Mouse (Mus musculus): ENCODE measurements around the gene Apobr. TPM values are rescaled to one million over a fixed set of nuclear protein-coding genes. Genes with fewer than 3 reads are reported as not detected.

Gene Apobr
- total RNA-seq, 1 experiment from 2014 or later = 117 TPM

DNA sequence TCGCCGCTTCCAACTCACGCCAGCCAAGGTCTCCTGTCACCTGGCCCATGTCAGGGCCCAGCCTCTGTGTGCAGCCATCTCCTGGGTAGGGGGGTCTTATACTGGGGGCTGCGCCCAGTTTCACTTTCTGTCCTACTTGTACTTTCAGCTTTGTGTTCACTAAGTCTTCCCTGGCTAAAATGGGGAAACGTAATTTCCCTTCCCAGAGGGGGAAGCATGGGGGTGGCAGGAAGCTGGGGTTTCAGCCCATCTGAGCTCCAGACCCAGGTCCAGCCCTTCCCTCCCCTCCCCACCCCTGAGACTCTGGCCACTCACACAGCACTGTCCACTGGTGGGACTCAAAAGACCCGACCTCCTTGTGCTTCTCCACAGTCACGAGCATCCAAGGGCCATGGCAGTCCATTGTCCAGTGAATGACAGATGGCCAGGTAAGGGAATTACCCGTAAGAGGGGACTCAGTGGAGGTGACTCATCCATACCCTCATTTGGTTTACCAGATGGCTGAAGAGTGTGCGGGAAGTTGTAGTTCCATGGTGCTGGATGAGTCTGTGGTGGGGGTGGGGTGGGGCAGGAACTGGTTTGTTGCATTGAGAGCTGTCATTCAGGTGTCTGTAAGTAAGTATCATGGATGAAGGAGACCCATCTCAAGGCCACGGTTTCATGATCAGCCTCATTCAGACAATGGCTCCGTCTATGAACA lies 10.3 kb downstream of the Apobr start, which contains the start of gene Il27:
Gene Il27 (minus strand): TSS at position 80 of the 700 bp plus-strand sequence.
- no peak for ATAC-seq (ENCODE audit: extremely low read depth, insufficient number of reproducible peaks, low FRiP score, poor library complexity, severe bottlenecking)

DNA sequence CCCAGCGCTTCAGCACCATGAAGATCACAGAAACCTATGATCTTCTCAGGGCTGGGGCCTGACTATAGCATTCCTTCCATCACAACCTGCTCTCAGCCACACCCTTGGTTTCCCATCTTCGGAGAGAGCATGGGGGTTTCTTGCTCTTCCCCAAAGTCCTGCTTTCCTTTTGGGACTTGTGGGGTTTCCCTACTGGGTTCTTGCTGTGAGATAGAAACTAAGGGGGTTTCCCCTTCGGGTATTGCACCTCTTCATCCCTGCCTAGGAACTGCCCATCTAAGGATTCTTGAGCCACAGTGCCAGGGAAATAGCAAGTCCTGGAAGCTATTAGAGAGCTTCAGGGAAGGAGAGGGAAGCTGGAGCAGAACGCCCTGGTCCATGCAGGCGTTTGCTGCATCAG lies 11.1 kb downstream of the Apobr start:
- no peak for ATAC-seq (ENCODE audit: extremely low read depth, insufficient number of reproducible peaks, low FRiP score, poor library complexity, severe bottlenecking)

DNA sequence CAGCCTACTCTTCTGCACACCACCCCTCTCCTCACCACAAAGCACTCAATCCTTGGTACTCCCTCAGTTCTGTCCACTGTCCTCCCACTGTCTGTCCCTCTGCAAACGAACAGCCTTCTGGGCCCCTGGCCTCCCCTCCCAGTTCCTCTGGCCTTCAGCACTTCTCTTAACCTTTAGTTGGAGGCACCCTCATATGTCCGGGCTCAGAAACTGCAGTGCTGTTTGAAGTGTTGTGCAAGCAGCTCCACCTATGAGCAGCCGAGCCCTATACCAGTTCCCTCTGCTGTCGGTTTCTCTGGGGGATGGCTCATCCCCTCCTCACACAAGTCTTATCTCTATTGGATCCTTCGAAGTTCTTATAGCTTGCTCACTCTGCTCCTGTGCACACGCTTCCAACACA lies 11.7 kb downstream of the Apobr start:
- ATAC-seq (ENCODE audit: extremely low read depth, insufficient number of reproducible peaks, low FRiP score, poor library complexity, severe bottlenecking) = no peak

DNA sequence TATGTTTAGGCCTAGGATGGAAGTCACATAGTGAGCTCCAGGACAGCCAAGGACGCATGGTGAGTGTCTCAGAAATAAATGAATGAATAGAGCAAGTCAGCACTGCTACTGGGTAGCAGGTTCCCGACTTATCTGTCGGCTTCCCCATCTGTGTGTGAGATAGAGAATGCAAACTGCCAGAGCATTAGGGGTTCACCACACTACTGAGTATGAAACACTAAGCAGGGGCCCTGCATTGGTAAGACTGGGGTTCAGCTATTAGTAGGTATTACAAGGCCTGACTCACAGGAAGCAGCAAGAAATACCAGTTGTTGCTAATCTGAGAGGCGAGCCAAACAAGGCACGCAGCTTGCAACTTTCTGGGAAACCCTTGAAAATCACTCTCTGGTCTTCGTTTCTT lies 14.2 kb downstream of the Apobr start:
- ATAC-seq (ENCODE audit: extremely low read depth, insufficient number of reproducible peaks, low FRiP score, poor library complexity, severe bottlenecking) = no peak

DNA sequence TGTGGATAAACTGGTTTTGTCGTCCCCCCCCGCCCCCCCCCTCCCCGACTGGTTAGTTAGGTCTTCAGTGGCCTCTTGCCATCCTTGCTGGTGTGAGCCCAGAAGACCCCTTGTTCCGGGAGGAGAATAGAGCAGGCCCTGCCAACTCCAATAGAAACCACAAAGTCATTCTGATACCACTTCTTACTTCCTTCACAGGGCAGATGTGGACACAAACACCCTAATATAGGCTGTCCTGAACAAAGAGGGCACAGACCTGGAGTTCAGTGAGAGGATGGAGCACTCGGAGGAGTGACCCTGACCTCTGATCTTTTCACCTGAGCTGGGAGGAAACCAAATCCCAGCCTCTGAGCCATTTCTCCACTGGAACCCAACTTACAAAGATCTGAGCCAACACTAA lies 17.2 kb downstream of the Apobr start:
- no peak for ATAC-seq (ENCODE audit: extremely low read depth, insufficient number of reproducible peaks, low FRiP score, poor library complexity, severe bottlenecking)

DNA sequence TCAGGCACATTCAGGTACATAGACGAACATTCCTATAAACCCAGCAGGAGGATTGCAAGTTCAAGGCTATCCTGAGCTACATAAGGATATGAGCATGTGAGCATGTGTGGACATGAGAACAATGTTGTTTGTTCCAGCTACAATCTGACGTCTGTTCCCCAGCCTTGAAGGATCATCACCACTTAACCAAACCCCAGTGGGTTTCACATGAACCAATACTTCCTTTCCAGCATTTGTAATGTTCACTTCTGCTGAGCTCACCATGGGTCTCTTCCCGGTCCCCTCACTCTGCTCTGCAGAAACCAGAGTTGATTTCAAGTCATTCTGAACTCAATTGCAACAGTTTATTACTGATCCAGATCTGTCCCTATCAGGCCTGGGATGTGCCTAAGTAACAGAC lies 17.9 kb downstream of the Apobr start:
- no peak for ATAC-seq (ENCODE audit: extremely low read depth, insufficient number of reproducible peaks, low FRiP score, poor library complexity, severe bottlenecking)

DNA sequence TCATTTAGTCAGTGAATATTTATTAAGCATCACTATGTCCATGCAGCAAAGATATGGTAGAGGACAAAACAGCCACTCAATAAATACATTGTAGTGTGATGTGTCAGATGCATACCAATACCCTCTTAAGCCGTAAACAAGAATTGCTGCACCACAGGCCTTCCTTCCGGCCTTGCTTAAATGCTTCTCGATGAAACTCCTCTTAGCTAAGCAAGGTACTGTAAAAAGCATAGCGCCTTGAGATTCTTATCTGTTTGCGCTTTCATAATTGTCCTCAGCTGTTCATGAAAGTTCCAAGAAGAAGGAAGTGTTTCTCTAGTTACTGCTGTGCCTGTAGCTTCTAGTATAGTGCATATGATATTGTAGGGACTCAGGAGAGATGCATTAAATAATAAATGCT lies 21.9 kb downstream of the Apobr start:
- ATAC-seq (ENCODE audit: extremely low read depth, insufficient number of reproducible peaks, low FRiP score, poor library complexity, severe bottlenecking) = no peak

DNA sequence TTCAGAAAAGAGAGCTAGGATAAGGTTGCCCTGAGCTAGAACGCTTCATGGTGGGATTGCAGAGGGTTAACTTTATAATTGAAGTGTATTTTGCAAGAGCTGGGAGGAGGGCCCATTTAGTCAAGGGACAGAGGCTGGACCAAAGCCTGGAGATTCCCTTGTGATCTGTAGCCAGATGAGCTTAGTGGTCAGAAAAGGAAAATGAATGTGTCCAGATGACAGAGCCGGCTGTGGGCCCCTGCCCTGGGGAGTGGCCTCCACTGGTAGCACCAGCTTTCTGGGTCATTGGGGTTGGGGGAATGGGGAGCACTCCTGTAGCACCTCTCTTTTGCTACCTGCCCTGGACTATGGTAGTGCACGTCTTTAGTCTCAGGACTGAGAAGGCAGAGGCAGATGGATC lies 22.3 kb downstream of the Apobr start:
- ATAC-seq (ENCODE audit: extremely low read depth, insufficient number of reproducible peaks, low FRiP score, poor library complexity, severe bottlenecking) = no peak

DNA sequence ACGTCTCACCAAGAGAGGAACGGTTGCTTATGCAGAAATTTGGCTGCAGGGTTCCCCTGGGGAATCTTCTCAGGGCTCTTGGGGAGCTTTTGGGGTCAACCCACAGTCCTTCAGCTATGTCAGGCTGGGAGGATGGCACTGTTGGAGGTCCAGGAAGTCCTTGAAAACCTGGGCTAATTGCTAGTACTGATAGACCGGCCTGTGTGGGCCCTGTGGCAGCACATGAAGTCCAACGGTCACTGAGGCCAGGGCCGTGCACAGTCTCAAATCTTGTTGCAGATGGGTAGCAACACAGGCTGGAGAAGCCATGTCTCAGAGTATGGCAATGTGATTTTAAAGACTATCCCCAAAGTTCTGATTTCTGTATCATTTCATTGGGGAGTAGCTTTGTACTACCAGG lies 23.1 kb downstream of the Apobr start:
- ATAC-seq (ENCODE audit: extremely low read depth, insufficient number of reproducible peaks, low FRiP score, poor library complexity, severe bottlenecking) = no peak

DNA sequence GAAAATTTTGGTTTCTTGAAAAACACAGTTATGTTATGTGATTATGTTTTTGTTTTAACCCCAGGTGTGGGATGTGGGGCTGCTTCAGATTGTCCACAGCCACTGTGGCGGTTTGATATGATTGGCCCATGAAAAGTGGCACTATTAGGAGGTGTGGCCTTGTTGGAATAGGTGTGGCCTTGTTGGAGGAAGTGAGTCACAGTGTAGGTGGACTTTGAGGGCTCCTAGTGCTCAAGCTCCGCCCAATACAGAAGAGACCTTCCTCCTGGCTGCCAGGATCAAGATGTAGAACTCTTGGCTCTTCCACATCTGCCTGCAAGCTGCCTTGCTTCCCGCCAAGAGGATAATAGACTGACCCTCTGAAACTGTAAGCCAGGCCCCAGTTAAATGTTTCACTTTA lies 28.0 kb downstream of the Apobr start:
- ATAC-seq (ENCODE audit: extremely low read depth, insufficient number of reproducible peaks, low FRiP score, poor library complexity, severe bottlenecking) = no peak

DNA sequence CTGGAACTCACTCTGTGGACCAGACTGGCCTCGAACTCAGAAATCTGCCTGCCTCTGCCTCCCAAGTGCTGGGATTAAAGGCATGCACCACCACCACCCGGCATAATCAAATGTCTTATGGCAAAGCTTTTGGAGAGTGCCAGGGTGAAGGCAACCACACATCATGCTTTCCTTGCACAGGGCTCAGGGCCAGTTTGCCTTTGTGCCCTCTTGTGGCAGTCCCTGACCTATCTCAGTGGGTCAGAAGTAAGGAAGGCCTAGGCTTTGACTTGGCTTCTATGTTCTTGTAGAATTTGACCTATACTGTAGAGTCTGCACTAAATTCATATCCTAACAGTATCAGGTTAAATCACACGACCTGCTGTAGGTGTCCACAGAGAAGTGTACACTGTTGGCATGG lies 32.0 kb downstream of the Apobr start:
- ATAC-seq (ENCODE audit: extremely low read depth, insufficient number of reproducible peaks, low FRiP score, poor library complexity, severe bottlenecking) = no peak

DNA sequence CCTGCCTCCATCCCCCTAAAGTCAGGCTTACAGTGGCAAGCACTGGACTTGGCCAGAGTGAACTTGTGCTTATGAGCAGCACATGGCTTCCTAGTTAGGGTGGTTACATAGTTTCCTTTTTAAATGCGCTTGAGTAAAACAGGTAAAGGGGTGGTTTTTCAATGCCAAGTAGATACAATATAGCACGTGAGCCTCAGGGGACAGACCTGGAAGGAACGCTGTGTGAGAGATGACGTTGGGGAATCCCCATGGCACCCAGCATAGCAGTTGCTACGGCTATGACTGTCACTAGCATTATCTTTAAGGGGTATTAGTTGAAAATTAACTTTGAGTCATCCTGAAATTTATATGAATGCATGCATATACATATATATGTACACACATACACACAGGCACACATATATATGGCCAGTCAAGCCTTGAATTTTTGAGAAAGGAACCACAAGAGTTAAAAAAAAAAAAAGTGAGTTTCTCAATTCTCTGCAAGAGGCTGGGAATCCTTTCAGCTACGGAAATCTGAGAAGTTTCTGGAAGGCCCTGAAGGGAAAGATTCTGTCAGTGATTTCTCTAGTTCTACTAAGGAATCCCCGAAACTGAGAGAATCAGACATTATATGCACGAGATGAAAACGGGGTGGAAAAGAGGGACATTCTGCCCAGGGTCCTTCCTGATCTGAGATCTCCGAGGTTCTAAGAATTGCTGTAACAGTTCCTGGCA lies 35.0 kb downstream of the Apobr start:
- no peak for ATAC-seq (ENCODE audit: extremely low read depth, insufficient number of reproducible peaks, low FRiP score, poor library complexity, severe bottlenecking)

DNA sequence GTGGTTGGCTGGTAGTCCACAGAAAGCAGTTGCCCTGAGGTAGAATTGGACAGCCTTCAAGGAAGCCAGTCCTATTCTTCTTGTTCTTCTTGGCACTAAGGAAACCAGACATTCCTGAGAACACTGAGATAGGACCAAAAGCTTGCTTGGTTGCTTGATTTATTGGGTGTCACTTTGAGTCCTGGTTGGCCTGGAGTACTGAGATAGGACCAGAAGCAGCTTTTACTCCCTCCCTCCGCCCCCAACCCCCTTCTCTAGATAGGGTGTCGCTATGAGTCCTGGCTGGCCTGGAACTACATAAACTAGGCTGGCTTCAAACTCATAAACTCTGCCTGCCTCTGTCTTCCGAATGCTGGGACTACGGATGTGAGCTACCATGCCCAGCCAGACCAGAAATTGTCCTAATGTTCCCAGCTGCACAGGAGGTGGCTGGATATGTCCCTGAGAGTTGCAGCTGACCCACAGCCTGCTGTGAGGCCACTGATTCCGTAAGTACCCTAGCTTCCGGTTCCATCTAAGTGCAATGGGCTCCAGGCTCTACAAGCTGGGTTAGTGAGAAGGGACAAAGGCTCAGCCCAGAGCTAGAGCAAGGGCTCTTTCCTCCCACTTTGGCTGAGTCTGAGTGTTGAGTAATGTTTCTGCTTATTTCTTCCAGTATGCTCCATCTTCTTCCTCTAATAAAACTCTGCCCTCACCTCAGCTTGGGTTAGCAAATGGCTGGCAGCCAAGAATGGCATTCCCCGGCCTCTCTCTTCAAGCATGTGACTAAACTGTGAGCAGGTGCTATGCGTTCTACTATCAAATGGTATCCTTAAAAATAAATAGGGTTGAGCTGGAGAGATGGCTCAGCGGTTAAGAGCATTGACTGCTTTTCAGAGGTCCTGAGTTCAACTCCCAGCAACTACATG lies 37.0 kb downstream of the Apobr start:
- ATAC-seq (ENCODE audit: extremely low read depth, insufficient number of reproducible peaks, low FRiP score, poor library complexity, severe bottlenecking) = no peak

DNA sequence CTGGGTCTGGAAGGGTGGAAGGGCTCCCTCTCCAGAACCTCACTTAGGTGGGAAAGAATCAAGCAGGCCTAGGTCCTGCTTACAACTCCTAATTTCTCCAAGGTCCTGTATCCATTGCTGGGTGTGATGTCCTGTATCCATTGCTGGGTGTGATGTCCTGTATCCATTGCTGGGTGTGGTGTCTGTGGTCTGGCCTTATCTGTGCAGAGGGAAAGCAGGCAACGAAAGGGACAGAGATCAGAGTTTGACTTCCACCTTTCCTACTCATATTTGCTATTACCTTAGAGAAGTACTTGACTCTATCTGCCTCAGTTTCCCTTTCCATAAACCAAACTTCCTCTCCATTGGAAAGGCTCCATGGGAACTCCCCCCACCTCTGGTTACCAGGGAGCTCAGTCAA lies 38.6 kb downstream of the Apobr start:
- ATAC-seq (ENCODE audit: extremely low read depth, insufficient number of reproducible peaks, low FRiP score, poor library complexity, severe bottlenecking) = no peak

DNA sequence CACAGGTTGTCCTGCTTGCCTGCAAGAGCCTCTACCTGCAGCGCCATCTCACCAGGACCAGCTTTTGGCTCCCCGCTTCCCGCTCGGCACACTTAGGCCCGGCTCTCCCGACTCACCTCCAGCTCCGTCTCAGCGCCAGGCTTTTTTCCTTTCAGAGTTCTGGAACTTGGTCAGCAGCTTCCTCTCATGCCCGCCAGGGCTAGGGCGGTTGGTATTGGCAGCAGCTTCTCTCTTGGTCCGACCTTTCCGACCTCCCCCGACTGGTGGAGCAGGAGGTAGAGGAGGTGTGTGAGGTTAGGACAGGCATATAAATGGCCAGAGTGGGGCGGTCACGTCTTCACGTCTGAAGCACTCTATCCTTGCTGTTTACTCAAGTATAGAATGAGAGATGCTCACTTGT lies 40.0 kb downstream of the Apobr start:
- no peak for ATAC-seq (ENCODE audit: extremely low read depth, insufficient number of reproducible peaks, low FRiP score, poor library complexity, severe bottlenecking)

DNA sequence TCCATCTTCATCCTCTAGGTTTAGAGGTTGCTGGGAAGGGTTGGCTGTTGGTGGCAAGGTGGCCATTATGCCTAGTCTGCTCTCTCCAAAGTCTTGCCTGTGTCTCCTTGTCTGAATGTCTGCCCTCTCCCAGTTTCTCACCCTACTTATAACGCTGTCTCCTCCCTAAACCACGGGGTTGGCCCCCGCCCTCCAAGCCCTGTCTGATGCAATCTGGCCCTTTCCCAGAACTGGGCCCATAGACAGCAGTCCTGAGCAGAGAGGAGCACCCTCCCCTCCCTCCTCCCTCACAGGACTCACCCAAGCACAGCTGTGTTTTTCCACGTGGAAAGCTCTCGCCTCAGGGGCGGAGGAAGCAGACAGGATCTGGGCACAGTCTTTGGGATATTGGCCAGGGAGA lies 40.6 kb downstream of the Apobr start:
- ATAC-seq (ENCODE audit: extremely low read depth, insufficient number of reproducible peaks, low FRiP score, poor library complexity, severe bottlenecking) = no peak

DNA sequence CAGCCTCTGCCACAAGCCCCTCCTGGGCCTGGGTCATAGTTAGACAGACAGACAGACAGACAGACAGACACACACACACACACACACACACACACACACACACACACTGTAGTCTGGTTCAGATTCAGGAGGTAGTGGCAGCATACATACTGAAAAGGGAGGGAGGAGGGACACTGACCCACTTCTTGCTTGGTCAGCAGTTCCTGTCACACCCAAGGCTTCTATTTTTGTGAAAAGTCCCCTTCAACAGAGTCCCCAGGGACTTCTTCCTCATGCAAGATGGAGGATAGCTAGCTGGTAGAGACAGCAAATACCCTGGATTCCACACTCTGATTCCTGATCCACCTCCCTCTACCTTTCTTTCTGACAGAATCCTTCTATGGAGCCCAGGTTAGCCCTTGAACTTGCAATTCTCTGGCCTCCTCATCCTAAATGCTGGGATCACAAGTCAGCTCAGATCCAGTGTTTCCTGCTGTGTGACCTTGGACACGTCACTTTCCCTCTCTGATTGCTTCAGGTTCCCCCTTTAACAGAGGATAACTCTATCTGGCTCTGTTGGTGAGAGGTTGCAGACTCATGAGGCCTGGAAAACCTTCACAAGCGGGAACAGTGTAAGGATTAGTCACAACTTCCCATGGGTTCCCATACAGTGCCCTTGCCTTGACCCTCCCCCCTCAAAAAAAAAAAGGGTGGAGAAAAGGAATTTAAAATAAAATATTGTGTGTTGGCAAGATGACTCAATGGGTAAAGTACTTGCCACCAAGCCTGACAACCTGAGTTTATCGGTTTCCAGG lies 41.3 kb downstream of the Apobr start:
- no peak for ATAC-seq (ENCODE audit: extremely low read depth, insufficient number of reproducible peaks, low FRiP score, poor library complexity, severe bottlenecking)

DNA sequence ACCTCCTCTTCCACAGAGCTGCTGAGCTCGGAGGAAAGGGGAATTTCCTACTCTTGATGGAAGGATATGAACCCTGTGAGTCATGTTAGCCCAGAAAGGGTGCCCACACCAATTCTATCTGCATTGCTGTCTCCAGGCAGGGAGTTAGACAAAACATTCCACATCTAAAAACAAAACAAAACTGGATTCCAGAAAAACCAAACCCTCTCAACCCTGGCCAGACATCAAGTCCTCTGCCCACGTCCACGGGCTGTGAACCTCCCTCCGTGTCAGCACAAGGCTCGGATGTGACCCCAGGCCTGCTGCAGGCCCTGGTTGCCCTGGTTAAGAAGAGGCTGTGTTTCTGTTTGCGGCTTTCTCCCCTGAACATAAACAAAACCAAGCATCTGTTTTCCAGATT lies 43.4 kb downstream of the Apobr start:
- no peak for ATAC-seq (ENCODE audit: extremely low read depth, insufficient number of reproducible peaks, low FRiP score, poor library complexity, severe bottlenecking)

DNA sequence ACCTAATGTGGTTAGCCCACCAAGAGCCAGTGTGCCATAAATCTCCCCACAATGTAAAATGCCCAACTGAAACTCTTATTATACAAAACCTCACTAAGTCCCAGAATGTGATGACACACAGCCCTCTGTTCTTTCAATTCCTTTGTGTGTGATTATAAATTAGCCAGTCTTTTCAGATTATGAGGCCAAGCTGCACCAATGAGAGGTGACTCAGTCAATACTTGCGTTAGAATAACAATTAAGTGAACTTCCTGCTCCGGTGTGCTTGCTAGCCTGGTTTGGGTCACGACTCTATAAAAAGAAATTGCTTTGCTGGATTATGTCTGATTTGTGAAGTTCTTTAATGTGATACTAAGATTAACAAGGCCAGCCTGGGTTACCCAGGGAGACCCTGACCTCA lies 45.2 kb downstream of the Apobr start:
- no peak for ATAC-seq (ENCODE audit: extremely low read depth, insufficient number of reproducible peaks, low FRiP score, poor library complexity, severe bottlenecking)

Measured in neutrophil, adult 5-6 weeks (primary cell).